Mouse (Mus musculus): ENCODE measurements around the gene Ggta1.

DNA sequence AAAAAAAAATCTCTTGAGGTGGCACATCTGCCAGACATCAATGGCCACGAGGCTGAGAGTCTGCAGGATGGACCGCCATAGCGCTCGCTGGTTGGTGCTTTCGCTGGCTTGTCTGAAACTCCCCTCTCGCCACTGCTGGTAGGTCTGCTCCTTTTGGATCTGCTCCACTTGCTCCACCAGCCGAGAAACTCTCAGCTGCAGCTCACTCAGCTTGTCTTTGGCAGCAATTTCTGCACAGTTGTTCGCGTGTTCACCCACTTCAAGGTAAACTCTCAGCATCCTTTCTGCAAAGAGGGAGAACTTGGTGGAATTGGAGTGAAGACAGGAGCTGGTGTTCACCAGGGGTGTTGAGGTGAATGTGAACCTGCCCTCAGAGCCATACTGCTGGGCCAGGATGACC, 20.4 kb upstream of the Ggta1 start:
- no peak for TF ChIP-seq POLR2A (IDR thresholded peaks at IDR 0.05; ENCODE audit: borderline replicate concordance, low read depth, low read length)
- no peak for TF ChIP-seq CTCF (IDR thresholded peaks at IDR 0.05; ENCODE audit: low read depth, low read length)
